ENCODE assay signal across 8 mouse cellular contexts in the genomic region with DNA sequence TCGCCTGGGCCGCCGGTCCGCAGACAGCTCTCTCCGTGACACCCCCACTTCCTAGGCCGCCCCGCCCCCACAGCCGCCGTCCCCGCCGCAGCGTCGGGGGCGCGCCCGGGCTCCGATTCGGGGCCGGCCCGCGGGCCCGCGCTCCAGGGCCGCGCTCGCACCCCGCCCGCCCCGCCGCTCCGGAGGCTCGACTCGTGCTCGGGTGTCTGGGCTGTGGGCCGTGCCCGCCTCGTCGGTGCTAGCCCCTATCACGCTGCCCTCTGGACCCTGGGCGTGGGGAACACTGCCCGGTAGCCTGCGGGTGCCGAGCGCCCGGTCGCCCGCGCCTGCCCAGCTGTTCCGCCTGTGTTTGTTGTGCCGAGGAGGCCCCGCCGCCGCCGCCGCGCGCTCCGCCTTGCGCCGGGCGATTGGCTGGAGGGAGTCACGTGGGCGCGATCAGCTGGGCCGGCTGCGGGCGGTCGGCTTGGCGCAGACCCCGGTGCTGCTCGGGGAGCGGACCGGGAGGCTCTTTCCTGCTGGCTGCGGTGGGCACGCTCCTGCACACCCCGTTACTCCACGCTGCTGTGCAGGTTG. TPM values are rescaled to one million over a fixed set of nuclear protein-coding genes. Genes with fewer than 3 reads are reported as not detected.
DNase-seq lines count a peak whose midpoint lies in the region; ATAC-seq and TF ChIP-seq lines count a peak whose summit lies in the region.

No protein-coding gene starts in this region.

- H3K4me2 ChIP-seq in heart, embryonic 12.5 days: peak overlapping the region; percentile 70
- peak overlapping the region; percentile 73 for H3K4me2 ChIP-seq in kidney, postnatal 0 days (ENCODE audit: low read length)
- H3K4me2 ChIP-seq in liver, embryonic 11.5 days: peak overlapping the region; percentile 85
- peak overlapping the region; percentile 65 for H3K4me2 ChIP-seq in stomach, embryonic 14.5 days (replicated peaks; ENCODE audit: low read depth, low read length)

- H3K36me3 ChIP-seq in erythroblast, embryonic 14.5 days (ENCODE audit: control insufficient read depth): peaks cover 27% of the 10 kb centered on the region
- no peaks in the 10 kb centered on the region; the same call in 1 of the 2 replicates for H3K36me3 ChIP-seq in heart, embryonic 12.5 days
- H3K36me3 ChIP-seq in kidney, postnatal 0 days (ENCODE audit: insufficient read depth, low read length): 0 out of 2 replicates have a peak, but pooled peaks cover 4% of the 10 kb centered on the region
- H3K36me3 ChIP-seq in liver, embryonic 11.5 days (ENCODE audit: control insufficient read depth, insufficient read depth, low read length): no peaks in the 10 kb centered on the region
- H3K36me3 ChIP-seq in stomach, embryonic 14.5 days (ENCODE audit: control insufficient read depth, insufficient read depth, low read length): no peaks in the 10 kb centered on the region

- peak overlapping the region; percentile 95 for H3K9ac ChIP-seq in heart, embryonic 12.5 days
- H3K9ac ChIP-seq in kidney, postnatal 0 days (ENCODE audit: low read depth, low read length): peak overlapping the region; percentile 87
- H3K9ac ChIP-seq in liver, embryonic 11.5 days (ENCODE audit: low read depth, low read length): peak overlapping the region; percentile 85
- peak overlapping the region; percentile 76 for H3K9ac ChIP-seq in stomach, embryonic 14.5 days (replicated peaks; ENCODE audit: low read depth, low read length)

- H3K4me1 ChIP-seq in erythroblast, embryonic 14.5 days (ENCODE audit: control insufficient read depth): peaks cover 35% of the 10 kb centered on the region
- peaks cover 11% of the 10 kb centered on the region for H3K4me1 ChIP-seq in heart, embryonic 12.5 days (replicated peaks)
- 0 out of 2 replicates have a peak, but pooled peaks cover 5% of the 10 kb centered on the region for H3K4me1 ChIP-seq in kidney, postnatal 0 days (replicated peaks; ENCODE audit: insufficient read depth, low read length)
- H3K4me1 ChIP-seq in liver, embryonic 11.5 days (replicated peaks; ENCODE audit: control insufficient read depth, insufficient read depth, low read length): no peaks in the 10 kb centered on the region
- peaks cover 5% of the 10 kb centered on the region; the same call in 1 of the 2 replicates for H3K4me1 ChIP-seq in stomach, embryonic 14.5 days (ENCODE audit: control insufficient read depth, insufficient read depth, low read length)

- H3K9me3 ChIP-seq in erythroblast, embryonic 14.5 days (ENCODE audit: control insufficient read depth, low read length): no peaks in the 10 kb centered on the region
- H3K9me3 ChIP-seq in heart, embryonic 12.5 days (replicated peaks): no peaks in the 10 kb centered on the region
- H3K9me3 ChIP-seq in kidney, postnatal 0 days (replicated peaks; ENCODE audit: low read length): no peaks in the 10 kb centered on the region
- no peaks in the 10 kb centered on the region for H3K9me3 ChIP-seq in liver, embryonic 11.5 days (ENCODE audit: control insufficient read depth, low read length)
- no peaks in the 10 kb centered on the region for H3K9me3 ChIP-seq in stomach, embryonic 14.5 days (ENCODE audit: control insufficient read depth, low read depth, low read length)

- peak overlapping the region; percentile 96 for H3K27ac ChIP-seq in heart, embryonic 12.5 days (ENCODE audit: poor library complexity, severe bottlenecking)
- H3K27ac ChIP-seq in kidney, postnatal 0 days: peak overlapping the region; percentile 97
- H3K27ac ChIP-seq in liver, embryonic 11.5 days (ENCODE audit: low read depth, low read length): peak overlapping the region; percentile 96
- H3K27ac ChIP-seq in stomach, embryonic 14.5 days (ENCODE audit: low read length): peak overlapping the region; percentile 93

- no peak for TF ChIP-seq CTCF in kidney, postnatal 0 days (IDR thresholded peaks at IDR 0.05; ENCODE audit: low read depth)

- peak overlapping the region; percentile 97 for H3K4me3 ChIP-seq in erythroblast, embryonic 14.5 days (replicated peaks)
- H3K4me3 ChIP-seq in heart, embryonic 12.5 days: peak overlapping the region; percentile 81
- H3K4me3 ChIP-seq in kidney, postnatal 0 days (replicated peaks; ENCODE audit: low read depth, low read length): peak overlapping the region; percentile 95
- H3K4me3 ChIP-seq in liver, embryonic 11.5 days (ENCODE audit: low read depth, low read length): peak overlapping the region; percentile 90
- H3K4me3 ChIP-seq in stomach, embryonic 14.5 days (ENCODE audit: low read depth, low read length): peak overlapping the region; percentile 77

- 0% methylated on average over 53 of the region's 77 CpGs for WGBS in heart, embryonic 12.5 days
- WGBS in kidney, postnatal 0 days: under 1% methylated on average over 71 of the region's 77 CpGs
- under 1% methylated on average over 62 of the region's 77 CpGs for WGBS in liver, embryonic 11.5 days
- WGBS in stomach, embryonic 14.5 days: under 1% methylated on average over 61 of the region's 77 CpGs

- H3K27me3 ChIP-seq in erythroblast, embryonic 14.5 days (ENCODE audit: control insufficient read depth): peaks cover 10% of the 10 kb centered on the region
- no peaks in the 10 kb centered on the region for H3K27me3 ChIP-seq in heart, embryonic 12.5 days (replicated peaks)
- no peaks in the 10 kb centered on the region for H3K27me3 ChIP-seq in kidney, postnatal 0 days (ENCODE audit: insufficient read depth, low read length)
- H3K27me3 ChIP-seq in liver, embryonic 11.5 days (replicated peaks; ENCODE audit: control insufficient read depth, insufficient read depth, low read length): no peaks in the 10 kb centered on the region
- H3K27me3 ChIP-seq in stomach, embryonic 14.5 days (ENCODE audit: control insufficient read depth, insufficient read depth, low read length): no peaks in the 10 kb centered on the region

- ATAC-seq in CD4-positive, CD25-positive, alpha-beta regulatory T cell, adult 4 months: peak; percentile 46
- ATAC-seq in heart, embryonic 12.5 days (ENCODE audit: insufficient number of reproducible peaks, low FRiP score): peak; percentile 81
- ATAC-seq in kidney, postnatal 0 days (replicated peaks; ENCODE audit: low FRiP score, low read depth): peak; percentile 57
- peak; percentile 66 for ATAC-seq in liver, embryonic 11.5 days (replicated peaks; ENCODE audit: low FRiP score)
- peak; percentile 74 for ATAC-seq in stomach, embryonic 14.5 days (ENCODE audit: insufficient number of reproducible peaks, insufficient read depth, low FRiP score, low read depth)

- peak; percentile 81 for DNase-seq in brain, embryonic 18.5 days (ENCODE audit: low read depth, low spot score)
- peak; percentile 95 for DNase-seq in kidney, postnatal 0 days (ENCODE audit: low spot score)
- peak; percentile 94 for DNase-seq in liver, embryonic 11.5 days (ENCODE audit: low spot score)
- peak; percentile 84 to 89 for DNase-seq in natural killer cell, adult 2 months (ENCODE audit: low spot score in 2 of 2)

RNA-seq across cellular contexts. Expression of a gene that starts 1.0 kb away (rescaled TPM):
- 10 to 100 TPM; 70.4 to 82.8 TPM for polyA plus RNA-seq in CD4-positive, CD25-positive, alpha-beta regulatory T cell, adult 4 months (2017; shearing (Covaris generic))
- polyA plus RNA-seq in erythroblast, embryonic 14.5 days (2012): 6.4 and 8.7 TPM in 2 replicates
- 75.0 and 75.6 TPM in 2 replicates for polyA plus RNA-seq in heart, embryonic 12.5 days (2016; fragmentation: Nextera tagmentation; extraction: Ambion mirVana)
- 63.1 and 66.7 TPM in 2 replicates for polyA plus RNA-seq in kidney, postnatal 0 days (2015; fragmentation: Nextera tagmentation; extraction: Ambion mirVana)
- 29.1 and 30.3 TPM in 2 replicates for polyA plus RNA-seq in liver, embryonic 11.5 days (2014; fragmentation: Nextera tagmentation; extraction: Ambion mirVana)
- 41.3 and 42.2 TPM in 2 replicates for polyA plus RNA-seq in stomach, embryonic 14.5 days (2014; fragmentation: Nextera tagmentation; extraction: Ambion mirVana)

Comparison
In these comparisons a context has a peak if more than half of its experiments do, and no peak if none do; other contexts are left out.
1. Peak in every context shown above with its lines: DNase-seq, ATAC-seq, H3K4me3 ChIP-seq and H3K27ac ChIP-seq.